Mouse (Mus musculus) stomach, postnatal 0 days (tissue): ENCODE data around the gene Gsta4. TPM values are rescaled to one million over a fixed set of nuclear protein-coding genes. Genes with fewer than 3 reads are reported as not detected.

Experiments
- ATAC-seq: fragments of 200-750 bp; cut with Nextera tagmentation; 2 replicates; pipeline ENCODE4 v1.8.0; 2017; ENCODE audit not compliant: low FRiP score, low TSS enrichment
- DNase-seq: peaks from one replicate; pipeline ENCODE4 v3.0.0-alpha.2; 2016; ENCODE audit warnings: low spot score
- H3K27ac ChIP-seq: fragments of 300-500 bp; sonication (generic); replicated peaks from 2 replicates; pipeline ENCODE4 v1.5.1; 2014; ENCODE audit warnings: mild to moderate bottlenecking, control low read depth
- H3K27me3 ChIP-seq: fragments of 300-500 bp; sonication (generic); 2 replicates; pipeline ENCODE4 v1.6.1; 2014; ENCODE audit warnings: low read length; ENCODE audit not compliant: control insufficient read depth, insufficient read depth
- H3K36me3 ChIP-seq: fragments of 300-500 bp; sonication (generic); 2 replicates; pipeline ENCODE4 v1.6.1; 2014; ENCODE audit warnings: low read length, mixed read lengths; ENCODE audit not compliant: control insufficient read depth, insufficient read depth
- H3K4me1 ChIP-seq: fragments of 300-500 bp; sonication (generic); replicated peaks from 2 replicates; pipeline ENCODE4 v1.6.1; 2014; ENCODE audit warnings: antibody characterized with exemption; ENCODE audit not compliant: control insufficient read depth, insufficient read depth
- H3K4me2 ChIP-seq: fragments of 300-500 bp; sonication (generic); replicated peaks from 2 replicates; pipeline ENCODE4 v1.6.1; 2014; ENCODE audit warnings: low read depth, mild to moderate bottlenecking, control low read depth, moderate library complexity
- H3K4me3 ChIP-seq: fragments of 300-500 bp; sonication (generic); 2 replicates; pipeline ENCODE4 v1.5.1; 2014; ENCODE audit warnings: low read depth, low read length, control low read depth
- H3K9ac ChIP-seq: fragments of 300-500 bp; sonication (generic); 2 replicates; pipeline ENCODE4 v1.6.1; 2014; ENCODE audit warnings: mild to moderate bottlenecking, low read length, control low read depth, mixed read lengths
- H3K9me3 ChIP-seq: fragments of 300-500 bp; sonication (generic); 2 replicates; pipeline ENCODE4 v1.6.1; 2016; ENCODE audit warnings: low read length; ENCODE audit not compliant: control insufficient read depth
- CTCF ChIP-seq: IDR thresholded peaks from 2 replicates; pipeline ENCODE4 v1.5.1; 2016; ENCODE audit warnings: antibody characterized with exemption, low read depth, mild to moderate bottlenecking, moderate library complexity
- EP300 ChIP-seq: optimal IDR thresholded peaks from 2 replicates; pipeline ENCODE3; 2016; ENCODE audit warnings: antibody characterized with exemption
- WGBS: fragments of 180-500 bp; shearing (Covaris S2); extraction: QIAGEN DNeasy Blood & Tissue Kit; methylation state at CpG from one replicate; pipeline ENCODE4 v1.1.7; 2014; 5-methylcytosine and 5-hydroxymethylcytosine counted together
- polyA plus RNA-seq: library from polyadenylated mRNA; unstranded; fragments of >200 nt; fragmentation: Nextera tagmentation; extraction: Ambion mirVana; gene quantifications from 2 replicates; pipeline ENCODE4 v1.2.1, GENCODE M21; 2015

The Gsta4 gene
- polyA plus RNA-seq, 1 experiment from 2014 or later, result 1,515 TPM

GRCm38 (mm10) chr9:78175277-78176200, 7.0 kb upstream of the Gsta4 start:
- Histone ChIP-seq H3K4me3 (peak overlapping the region; percentile 54), H3K36me3 (no peaks in the 10 kb centered on the region), H3K27ac (peak overlapping the region; percentile 97), H3K9ac (peak overlapping the region; percentile 79), H3K9me3 (no peaks in the 10 kb centered on the region), H3K4me2 (peak overlapping the region; percentile 55), H3K27me3 (no peaks in the 10 kb centered on the region), H3K4me1 (no peaks in the 10 kb centered on the region)
- DNase-seq (peak; percentile 96), ATAC-seq (peak; percentile 95)
- WGBS, result under 1% methylated on average over 49 of the region's 58 CpGs
- no peak for TF ChIP-seq CTCF
- TF ChIP-seq EP300, result no peak

GRCm38 (mm10) chr9:78176201-78176727, 6.3 kb upstream of the Gsta4 start:
- ATAC-seq, result peak; percentile 70
- H3K4me3 ChIP-seq, result peak overlapping the region; percentile 54
- H3K27ac ChIP-seq, result peak overlapping the region; percentile 97
- no peaks in the 10 kb centered on the region for H3K36me3 ChIP-seq
- H3K4me2 ChIP-seq, result peak overlapping the region; percentile 55
- H3K9ac ChIP-seq, result peak overlapping the region; percentile 79
- peak; percentile 82 for TF ChIP-seq CTCF
- TF ChIP-seq EP300, result no peak
- under 1% methylated on average over 22 of the region's 22 CpGs for WGBS
- no peaks in the 10 kb centered on the region for H3K27me3 ChIP-seq
- no peaks in the 10 kb centered on the region for H3K4me1 ChIP-seq
- peak; percentile 75 for DNase-seq
- no peaks in the 10 kb centered on the region for H3K9me3 ChIP-seq

- whole genome bisulfite sequencing, result 8% methylated on average over 7 of the region's 7 CpGs
- Histone ChIP-seq H3K4me1 (no peaks in the 10 kb centered on the region), H3K9ac (peak overlapping the region; percentile 79), H3K36me3 (no peaks in the 10 kb centered on the region), H3K9me3 (no peaks in the 10 kb centered on the region), H3K4me3 (peak overlapping the region; percentile 54), H3K4me2 (peak overlapping the region; percentile 55), H3K27me3 (no peaks in the 10 kb centered on the region), H3K27ac (peak overlapping the region; percentile 97)
- TF ChIP-seq EP300 (no peak), CTCF (no peak)
- peak; percentile 75 for ATAC-seq
- DNase-seq, result peak; percentile 55
Measured at GRCm38 (mm10) chr9:78176831-78177230, 5.7 kb upstream of the Gsta4 start.

GRCm38 (mm10) chr9:78178197-78178596, 4.4 kb upstream of the Gsta4 start:
- Histone ChIP-seq H3K36me3 (no peaks in the 10 kb centered on the region), H3K4me2 (no peak overlapping the region), H3K27ac (peak overlapping the region; percentile 70; the same call in 1 of the 2 replicates), H3K4me3 (no peak overlapping the region), H3K9ac (no peak overlapping the region), H3K27me3 (no peaks in the 10 kb centered on the region), H3K9me3 (no peaks in the 10 kb centered on the region), H3K4me1 (no peaks in the 10 kb centered on the region)
- DNase-seq (no peak), ATAC-seq (no peak)
- no peak for TF ChIP-seq CTCF
- TF ChIP-seq EP300, result no peak
- WGBS, result 67% methylated on average over 5 of the region's 5 CpGs

- ATAC-seq, result no peak
- 65% methylated on average over 2 of the region's 2 CpGs for WGBS
- no peaks in the 10 kb centered on the region for H3K27me3 ChIP-seq
Measured at GRCm38 (mm10) chr9:78179071-78179470, 3.5 kb upstream of the Gsta4 start.

More at GRCm38 (mm10) chr9:78179071-78179470, 3.5 kb upstream of the Gsta4 start:
- Histone ChIP-seq H3K27ac (no peak overlapping the region), H3K4me2 (no peak overlapping the region), H3K4me1 (no peaks in the 10 kb centered on the region), H3K9ac (no peak overlapping the region), H3K36me3 (no peaks in the 10 kb centered on the region), H3K4me3 (no peak overlapping the region), H3K9me3 (no peaks in the 10 kb centered on the region)
- no peak for DNase-seq
- TF ChIP-seq EP300, result no peak
- 0 out of 2 replicates have a peak, but pooled peaks have one; percentile 11 for TF ChIP-seq CTCF
